17 mouse cellular contexts compared by ENCODE assay signal in the genomic region with DNA sequence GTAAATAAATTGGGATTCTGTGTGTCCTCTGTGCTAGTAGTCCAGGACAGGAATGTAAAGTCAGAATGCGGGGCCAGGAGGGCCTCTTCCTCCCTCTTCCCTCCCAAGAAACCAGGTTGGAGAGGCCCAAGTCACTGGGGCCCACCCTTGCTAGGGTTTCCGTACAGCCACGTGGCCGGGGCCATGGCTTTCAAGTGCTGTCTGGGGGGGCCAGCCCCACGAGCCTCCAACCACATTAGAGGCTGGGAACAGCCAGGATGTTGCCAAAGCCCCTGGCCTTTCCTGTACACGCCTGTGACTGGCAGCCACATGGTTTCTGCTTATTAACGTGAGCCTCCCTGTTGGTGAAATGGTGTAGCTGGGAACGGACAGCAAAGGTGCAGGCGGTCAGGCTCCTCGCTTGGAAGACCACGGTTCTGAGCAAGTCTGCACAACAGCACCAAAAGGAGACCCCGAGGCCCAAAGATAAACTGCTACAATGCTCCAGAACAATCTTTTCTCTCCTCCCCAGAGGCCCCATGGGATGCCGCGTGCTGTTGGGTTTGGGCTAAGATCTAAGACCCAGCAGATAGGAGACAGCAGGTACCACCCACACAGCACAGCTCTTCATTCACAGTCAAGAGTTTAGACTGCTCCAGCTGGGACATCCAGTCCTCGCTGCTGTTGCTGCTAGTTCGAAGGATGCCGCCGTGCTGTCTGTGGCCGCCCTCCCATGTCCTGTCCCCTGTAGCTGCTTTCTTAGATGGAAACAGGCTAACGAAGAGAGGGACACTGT. TPM values are rescaled to one million over a fixed set of nuclear protein-coding genes. Genes with fewer than 3 reads are reported as not detected.
DNase-seq lines count a peak whose midpoint lies in the region; ATAC-seq lines count a peak whose summit lies in the region.
"Had no signal": no experiment of that assay in that cellular context is flagged by ENCODE, and none has a peak within 500 bp of the region (broad histone marks: within the 10 kb centered on the region; RNA-seq: fewer than 3 reads in every experiment).

No protein-coding gene starts in this region.

- no peak overlapping the region for H3K4me2 ChIP-seq in liver, embryonic 11.5 days
- H3K4me2 ChIP-seq in kidney, embryonic 14.5 days (replicated peaks; ENCODE audit: low read depth, low read length), result no peak overlapping the region
- no peak overlapping the region for H3K4me2 ChIP-seq in heart, embryonic 12.5 days
- H3K4me2 ChIP-seq in midbrain, embryonic 11.5 days, result no peak overlapping the region
- H3K4me2 ChIP-seq: hindbrain, embryonic 15.5 days; midbrain, embryonic 12.5 days; stomach, embryonic 15.5 days had no signal

- H3K4me1 ChIP-seq in liver, embryonic 11.5 days (replicated peaks; ENCODE audit: control insufficient read depth, insufficient read depth, low read length), result peaks cover 11% of the 10 kb centered on the region
- 0 out of 2 replicates have a peak, but pooled peaks cover 4% of the 10 kb centered on the region for H3K4me1 ChIP-seq in kidney, embryonic 14.5 days (ENCODE audit: control insufficient read depth, insufficient read depth, low read length)
- H3K4me1 ChIP-seq in heart, embryonic 12.5 days (replicated peaks), result 0 out of 2 replicates have a peak, but pooled peaks cover 3% of the 10 kb centered on the region
- no peaks in the 10 kb centered on the region for H3K4me1 ChIP-seq in midbrain, embryonic 11.5 days (ENCODE audit: control insufficient read depth, insufficient read depth, low read length)
- H3K4me1 ChIP-seq: hindbrain, embryonic 15.5 days; midbrain, embryonic 12.5 days; stomach, embryonic 15.5 days had no signal

- no peaks in the 10 kb centered on the region for H3K27me3 ChIP-seq in liver, embryonic 11.5 days (replicated peaks; ENCODE audit: control insufficient read depth, insufficient read depth, low read length)
- H3K27me3 ChIP-seq in kidney, embryonic 14.5 days (ENCODE audit: control insufficient read depth, insufficient read depth, low read length), result no peaks in the 10 kb centered on the region
- H3K27me3 ChIP-seq in heart, embryonic 12.5 days (replicated peaks), result no peaks in the 10 kb centered on the region
- H3K27me3 ChIP-seq in midbrain, embryonic 11.5 days (ENCODE audit: control insufficient read depth, insufficient read depth, low read length), result no peaks in the 10 kb centered on the region
- H3K27me3 ChIP-seq: hindbrain, embryonic 15.5 days; midbrain, embryonic 12.5 days; Patski; stomach, embryonic 15.5 days had no signal

- 68% methylated on average over 20 of the region's 20 CpGs for WGBS in liver, embryonic 11.5 days
- 79% methylated on average over 20 of the region's 20 CpGs for WGBS in kidney, embryonic 14.5 days
- 77% methylated on average over 20 of the region's 20 CpGs for WGBS in heart, embryonic 12.5 days
- WGBS in midbrain, embryonic 11.5 days, result 92% methylated on average over 20 of the region's 20 CpGs

- no peak overlapping the region; the same call in 1 of the 2 replicates for H3K27ac ChIP-seq in liver, embryonic 11.5 days (ENCODE audit: low read depth, low read length)
- H3K27ac ChIP-seq in kidney, embryonic 14.5 days (ENCODE audit: low read depth, low read length), result no peak overlapping the region
- H3K27ac ChIP-seq in heart, embryonic 12.5 days (ENCODE audit: poor library complexity, severe bottlenecking), result no peak overlapping the region
- no peak overlapping the region for H3K27ac ChIP-seq in midbrain, embryonic 11.5 days (ENCODE audit: low read depth, low read length)
- H3K27ac ChIP-seq: hindbrain, embryonic 15.5 days; kidney, postnatal 0 days; midbrain, embryonic 12.5 days; stomach, embryonic 15.5 days had no signal

- H3K9ac ChIP-seq in liver, embryonic 11.5 days (ENCODE audit: low read depth, low read length), result peak overlapping the region; percentile 46; the same call in 1 of the 2 replicates
- H3K9ac ChIP-seq in kidney, embryonic 14.5 days (ENCODE audit: low read depth, low read length), result no peak overlapping the region
- no peak overlapping the region for H3K9ac ChIP-seq in heart, embryonic 12.5 days
- no peak overlapping the region for H3K9ac ChIP-seq in midbrain, embryonic 11.5 days (ENCODE audit: low read length)
- H3K9ac ChIP-seq: hindbrain, embryonic 15.5 days; midbrain, embryonic 12.5 days; stomach, embryonic 15.5 days had no signal

- ATAC-seq in frontal cortex, adult (ENCODE audit: low TSS enrichment), result peak; percentile 70
- no peak for ATAC-seq in liver, embryonic 11.5 days (replicated peaks; ENCODE audit: low FRiP score)
- ATAC-seq in kidney, embryonic 14.5 days (ENCODE audit: low FRiP score, low TSS enrichment), result no peak
- ATAC-seq in heart, embryonic 12.5 days (ENCODE audit: insufficient number of reproducible peaks, low FRiP score), result no peak; the same call in 1 of the 2 replicates
- ATAC-seq in midbrain, embryonic 11.5 days (ENCODE audit: low FRiP score), result no peak
- ATAC-seq: Patski had no signal

- H3K36me3 ChIP-seq in liver, embryonic 11.5 days (ENCODE audit: control insufficient read depth, insufficient read depth, low read length), result peaks cover 10% of the 10 kb centered on the region; the same call in 1 of the 2 replicates
- H3K36me3 ChIP-seq in kidney, embryonic 14.5 days (ENCODE audit: control insufficient read depth, insufficient read depth, low read length), result peaks cover 41% of the 10 kb centered on the region
- peaks cover 74% of the 10 kb centered on the region for H3K36me3 ChIP-seq in heart, embryonic 12.5 days
- H3K36me3 ChIP-seq in midbrain, embryonic 11.5 days (ENCODE audit: control insufficient read depth, insufficient read depth, low read length), result peaks cover 25% of the 10 kb centered on the region

- no peak for DNase-seq in frontal cortex, postnatal 14 days (ENCODE audit: low spot score in 2 of 2)
- DNase-seq in thymus, postnatal 4 days, result peak; percentile 44
- DNase-seq in thymus, postnatal 25 days, result no peak
- no peak for DNase-seq in liver, embryonic 11.5 days (ENCODE audit: low spot score)
- no peak for DNase-seq in midbrain, embryonic 11.5 days (ENCODE audit: low spot score, missing footprints)
- DNase-seq: adrenal gland, adult 8-10 months; embryo, embryonic 11 days; gastrocnemius, postnatal 14 days; right cerebral cortex, postnatal 4 days had no signal

- H3K4me3 ChIP-seq in liver, embryonic 11.5 days (ENCODE audit: low read depth, low read length), result no peak overlapping the region
- H3K4me3 ChIP-seq in kidney, embryonic 14.5 days (ENCODE audit: low read length), result no peak overlapping the region
- no peak overlapping the region for H3K4me3 ChIP-seq in heart, embryonic 12.5 days
- no peak overlapping the region for H3K4me3 ChIP-seq in midbrain, embryonic 11.5 days (ENCODE audit: low read depth, low read length)
- H3K4me3 ChIP-seq: hindbrain, embryonic 15.5 days; midbrain, embryonic 12.5 days; stomach, embryonic 15.5 days had no signal

- no peaks in the 10 kb centered on the region for H3K9me3 ChIP-seq in liver, embryonic 11.5 days (ENCODE audit: control insufficient read depth, low read length)
- 0 out of 2 replicates have a peak, but pooled peaks cover 5% of the 10 kb centered on the region for H3K9me3 ChIP-seq in kidney, embryonic 14.5 days (ENCODE audit: control insufficient read depth, low read length)
- H3K9me3 ChIP-seq in heart, embryonic 12.5 days (replicated peaks), result no peaks in the 10 kb centered on the region
- H3K9me3 ChIP-seq in midbrain, embryonic 11.5 days (ENCODE audit: control insufficient read depth, low read length), result no peaks in the 10 kb centered on the region
- H3K9me3 ChIP-seq: hindbrain, embryonic 15.5 days; midbrain, embryonic 12.5 days; stomach, embryonic 15.5 days had no signal

RNA-seq across cellular contexts. Expression of a gene that starts 54.2 kb away (rescaled TPM):
- 12.6 and 12.9 TPM in 2 replicates for polyA plus RNA-seq in liver, embryonic 11.5 days (2014; fragmentation: Nextera tagmentation; extraction: Ambion mirVana)
- polyA plus RNA-seq in kidney, embryonic 14.5 days (2014; fragmentation: Nextera tagmentation; extraction: Ambion mirVana), result 1.8 and 5.5 TPM in 2 replicates
- 3.5 and 3.7 TPM in 2 replicates for polyA plus RNA-seq in heart, embryonic 12.5 days (2016; fragmentation: Nextera tagmentation; extraction: Ambion mirVana)
- 7.8 and 8.7 TPM in 2 replicates for polyA plus RNA-seq in midbrain, embryonic 11.5 days (2014; fragmentation: Nextera tagmentation; extraction: Ambion mirVana)
